Mouse (Mus musculus) hindbrain, embryonic 15.5 days (tissue): Measurements from ENCODE around the gene Rnf2. TPM values are rescaled to one million over a fixed set of nuclear protein-coding genes. Genes with fewer than 3 reads are reported as not detected.
"Not testable (repeated sequence)": the region's sequence is repeated elsewhere in the genome, so short reads cannot be mapped to it uniquely, and the experiment has no call there.

ENCODE experiments used
- ATAC-seq: fragments of 200-750 bp; cut with Nextera tagmentation; 2 replicates; pipeline ENCODE4 v1.8.0; 2017; ENCODE audit warnings: low read depth, moderate number of reproducible peaks, moderate TSS enrichment; ENCODE audit not compliant: low FRiP score
- H3K27ac ChIP-seq: fragments of 300-500 bp; sonication (generic); replicated peaks from 2 replicates; pipeline ENCODE4 v1.5.1; 2015; ENCODE audit warnings: mild to moderate bottlenecking, inconsistent platforms
- H3K27me3 ChIP-seq: fragments of 300-500 bp; sonication (generic); 2 replicates; pipeline ENCODE4 v1.6.1; 2015; ENCODE audit warnings: control low read depth, inconsistent platforms
- H3K36me3 ChIP-seq: fragments of 300-500 bp; sonication (generic); 2 replicates; pipeline ENCODE4 v1.6.1; 2015; ENCODE audit warnings: control low read depth, inconsistent platforms
- H3K4me1 ChIP-seq: fragments of 300-500 bp; sonication (generic); replicated peaks from 2 replicates; pipeline ENCODE4 v1.6.1; 2015; ENCODE audit warnings: control low read depth, inconsistent platforms
- H3K4me2 ChIP-seq: fragments of 300-500 bp; sonication (generic); 2 replicates; pipeline ENCODE4 v1.6.1; 2015; ENCODE audit warnings: moderate library complexity, mild to moderate bottlenecking, inconsistent platforms
- H3K4me3 ChIP-seq: fragments of 300-500 bp; sonication (generic); 2 replicates; pipeline ENCODE4 v1.5.1; 2015; ENCODE audit warnings: mild to moderate bottlenecking, inconsistent platforms
- H3K9ac ChIP-seq: fragments of 300-500 bp; sonication (generic); 2 replicates; pipeline ENCODE4 v1.6.1; 2015; ENCODE audit warnings: inconsistent platforms
- H3K9me3 ChIP-seq: fragments of 300-500 bp; sonication (generic); 2 replicates; pipeline ENCODE4 v1.6.1; 2016; ENCODE audit warnings: control low read depth, inconsistent platforms
- whole genome bisulfite sequencing: fragments of 180-500 bp; shearing (Covaris S2); methylation state at CpG from one replicate; pipeline ENCODE4 v1.1.7; 2015; 5-methylcytosine and 5-hydroxymethylcytosine counted together
- polyA plus RNA-seq: library from polyadenylated mRNA; unstranded; fragments of >200 nt; fragmentation: Nextera tagmentation; extraction: Ambion mirVana; gene quantifications from 2 replicates; pipeline ENCODE4 v1.2.1, GENCODE M21; 2015

Rnf2 gene
- polyA plus RNA-seq, 1 experiment from 2014 or later = 98.9 TPM

- not testable (repeated sequence) for H3K4me1 ChIP-seq, H3K27ac ChIP-seq, H3K27me3 ChIP-seq, H3K4me3 ChIP-seq, H3K9me3 ChIP-seq, ATAC-seq, H3K9ac ChIP-seq, H3K4me2 ChIP-seq
- peaks cover 66% of the 10 kb centered on the region for H3K36me3 ChIP-seq
- WGBS = 92% methylated on average over 8 of the region's 8 CpGs
Measured at GRCm38 (mm10) chr1:151472386-151472785, 28.4 kb downstream of the Rnf2 start.

GRCm38 (mm10) chr1:151471429-151471828 is 29.3 kb downstream of the Rnf2 start:
- Histone ChIP-seq H3K4me2 (no peak overlapping the region), H3K9me3 (no peaks in the 10 kb centered on the region), H3K36me3 (peaks cover 59% of the 10 kb centered on the region), H3K9ac (no peak overlapping the region), H3K27ac (no peak overlapping the region), H3K27me3 (no peaks in the 10 kb centered on the region), H3K4me3 (no peak overlapping the region), H3K4me1 (no peaks in the 10 kb centered on the region)
- no peak for ATAC-seq
- 42% methylated on average over 7 of the region's 7 CpGs for WGBS

GRCm38 (mm10) chr1:151466571-151466970 is 34.2 kb downstream of the Rnf2 start:
- 90% methylated on average over 4 of the region's 4 CpGs for WGBS
- Histone ChIP-seq H3K4me2 (no peak overlapping the region), H3K27me3 (no peaks in the 10 kb centered on the region), H3K4me3 (no peak overlapping the region), H3K9me3 (no peaks in the 10 kb centered on the region), H3K36me3 (peaks cover 24% of the 10 kb centered on the region), H3K9ac (no peak overlapping the region), H3K27ac (no peak overlapping the region), H3K4me1 (no peaks in the 10 kb centered on the region)
- ATAC-seq = no peak

- H3K4me3 ChIP-seq = no peak overlapping the region
- no peaks in the 10 kb centered on the region for H3K4me1 ChIP-seq
- no peak for ATAC-seq
- H3K9ac ChIP-seq = no peak overlapping the region
- H3K36me3 ChIP-seq = peaks cover 13% of the 10 kb centered on the region
- H3K4me2 ChIP-seq = no peak overlapping the region
- H3K27me3 ChIP-seq = no peaks in the 10 kb centered on the region
- WGBS = 63% methylated on average over 4 of the region's 4 CpGs
- no peak overlapping the region for H3K27ac ChIP-seq
- H3K9me3 ChIP-seq = no peaks in the 10 kb centered on the region
Measured at GRCm38 (mm10) chr1:151464914-151465313, 35.8 kb downstream of the Rnf2 start.

- Histone ChIP-seq H3K4me1 (no peaks in the 10 kb centered on the region), H3K4me3 (no peak overlapping the region), H3K4me2 (no peak overlapping the region), H3K9ac (no peak overlapping the region), H3K9me3 (no peaks in the 10 kb centered on the region), H3K27me3 (no peaks in the 10 kb centered on the region), H3K36me3 (peaks cover 26% of the 10 kb centered on the region), H3K27ac (no peak overlapping the region)
- no peak for ATAC-seq
- WGBS = 78% methylated on average over 9 of the region's 9 CpGs
Measured at GRCm38 (mm10) chr1:151461265-151461664, 39.5 kb downstream of the Rnf2 start.

GRCm38 (mm10) chr1:151457087-151457486 is 43.7 kb downstream of the Rnf2 start:
- Histone ChIP-seq H3K9me3 (no peaks in the 10 kb centered on the region), H3K36me3 (peaks cover 57% of the 10 kb centered on the region), H3K4me3 (no peak overlapping the region)

GRCm38 (mm10) chr1:151451946-151452345 is 48.8 kb downstream of the Rnf2 start:
- Histone ChIP-seq H3K4me1 (no peaks in the 10 kb centered on the region), H3K9ac (no peak overlapping the region), H3K9me3 (no peaks in the 10 kb centered on the region), H3K36me3 (peaks cover 65% of the 10 kb centered on the region), H3K4me2 (no peak overlapping the region), H3K27ac (no peak overlapping the region), H3K4me3 (no peak overlapping the region), H3K27me3 (no peaks in the 10 kb centered on the region)
- 97% methylated on average over 11 of the region's 11 CpGs for WGBS
- ATAC-seq = no peak

More at GRCm38 (mm10) chr1:151457087-151457486, 43.7 kb downstream of the Rnf2 start:
- no peak for ATAC-seq
- WGBS = 91% methylated on average over 5 of the region's 5 CpGs
- Histone ChIP-seq H3K9ac (no peak overlapping the region), H3K27ac (no peak overlapping the region), H3K4me1 (no peaks in the 10 kb centered on the region), H3K4me2 (no peak overlapping the region), H3K27me3 (no peaks in the 10 kb centered on the region)

- no peaks in the 10 kb centered on the region for H3K9me3 ChIP-seq
- no peaks in the 10 kb centered on the region for H3K27me3 ChIP-seq
- no peak overlapping the region for H3K4me3 ChIP-seq
- WGBS = 98% methylated on average over 2 of the region's 2 CpGs
- no peak overlapping the region for H3K27ac ChIP-seq
- H3K9ac ChIP-seq = no peak overlapping the region
- H3K36me3 ChIP-seq = peaks cover 70% of the 10 kb centered on the region
- no peak for ATAC-seq
- no peaks in the 10 kb centered on the region for H3K4me1 ChIP-seq
- H3K4me2 ChIP-seq = no peak overlapping the region
Measured at GRCm38 (mm10) chr1:151450851-151451250, 49.9 kb downstream of the Rnf2 start.

GRCm38 (mm10) chr1:151449866-151450265 is 50.9 kb downstream of the Rnf2 start:
- no peak overlapping the region for H3K4me2 ChIP-seq
- H3K27me3 ChIP-seq = no peaks in the 10 kb centered on the region
- WGBS = 89% methylated on average over 10 of the region's 10 CpGs

GRCm38 (mm10) chr1:151435431-151435830 is 65.3 kb downstream of the Rnf2 start:
- peaks cover 50% of the 10 kb centered on the region for H3K36me3 ChIP-seq

More at GRCm38 (mm10) chr1:151449866-151450265, 50.9 kb downstream of the Rnf2 start:
- Histone ChIP-seq H3K36me3 (peaks cover 75% of the 10 kb centered on the region), H3K9ac (no peak overlapping the region), H3K27ac (no peak overlapping the region), H3K9me3 (no peaks in the 10 kb centered on the region), H3K4me3 (no peak overlapping the region), H3K4me1 (no peaks in the 10 kb centered on the region)
- ATAC-seq = no peak

GRCm38 (mm10) chr1:151429316-151429715 is 71.4 kb downstream of the Rnf2 start:
- Histone ChIP-seq H3K27me3 (no peaks in the 10 kb centered on the region), H3K4me1 (peaks cover 21% of the 10 kb centered on the region), H3K9me3 (no peaks in the 10 kb centered on the region), H3K36me3 (peaks cover 3% of the 10 kb centered on the region), H3K4me3 (peak overlapping the region; percentile 61), H3K27ac (peak overlapping the region; percentile 94), H3K9ac (peak overlapping the region; percentile 74), H3K4me2 (peak overlapping the region; percentile 58)
- 39% methylated on average over 9 of the region's 9 CpGs for WGBS
- ATAC-seq = no peak

More at GRCm38 (mm10) chr1:151435431-151435830, 65.3 kb downstream of the Rnf2 start:
- Histone ChIP-seq H3K27ac (no peak overlapping the region), H3K4me1 (peaks cover 1% of the 10 kb centered on the region; the same call in 1 of the 2 replicates), H3K27me3 (no peaks in the 10 kb centered on the region), H3K9me3 (no peaks in the 10 kb centered on the region), H3K4me2 (no peak overlapping the region), H3K9ac (no peak overlapping the region), H3K4me3 (no peak overlapping the region)
- WGBS = 92% methylated on average over 6 of the region's 6 CpGs
- ATAC-seq = no peak

GRCm38 (mm10) chr1:151428263-151429221 is 72.2 kb downstream of the Rnf2 start, which contains the start of the genes Swt1 and Trmt1l:
TSS of gene Swt1 (minus strand) at chr1:151428455.
TSS of gene Trmt1l (plus strand) at chr1:151428542.
- no peaks in the 10 kb centered on the region for H3K36me3 ChIP-seq
- H3K4me2 ChIP-seq = peak within 1 kb of the TSS; percentile 66
- no peaks in the 10 kb centered on the region for H3K9me3 ChIP-seq
- H3K4me1 ChIP-seq = peaks cover 21% of the 10 kb centered on the region
- H3K27ac ChIP-seq = peak within 1 kb of the TSS; percentile 94
- no peaks in the 10 kb centered on the region for H3K27me3 ChIP-seq
- H3K9ac ChIP-seq = peak within 1 kb of the TSS; percentile 74
- peak within 1 kb of the TSS; percentile 61 for H3K4me3 ChIP-seq
- under 1% methylated on average over 74 of the region's 74 CpGs for WGBS
- ATAC-seq = peak; percentile 99
